Mouse (Mus musculus) kidney, postnatal 10 days (tissue): ENCODE measurements around the gene Inhbb.

Source experiments
- DNase-seq: peaks from one replicate; pipeline ENCODE4 v3.0.0; 2021; ENCODE audit warnings: mixed read lengths

The Inhbb gene

DNA sequence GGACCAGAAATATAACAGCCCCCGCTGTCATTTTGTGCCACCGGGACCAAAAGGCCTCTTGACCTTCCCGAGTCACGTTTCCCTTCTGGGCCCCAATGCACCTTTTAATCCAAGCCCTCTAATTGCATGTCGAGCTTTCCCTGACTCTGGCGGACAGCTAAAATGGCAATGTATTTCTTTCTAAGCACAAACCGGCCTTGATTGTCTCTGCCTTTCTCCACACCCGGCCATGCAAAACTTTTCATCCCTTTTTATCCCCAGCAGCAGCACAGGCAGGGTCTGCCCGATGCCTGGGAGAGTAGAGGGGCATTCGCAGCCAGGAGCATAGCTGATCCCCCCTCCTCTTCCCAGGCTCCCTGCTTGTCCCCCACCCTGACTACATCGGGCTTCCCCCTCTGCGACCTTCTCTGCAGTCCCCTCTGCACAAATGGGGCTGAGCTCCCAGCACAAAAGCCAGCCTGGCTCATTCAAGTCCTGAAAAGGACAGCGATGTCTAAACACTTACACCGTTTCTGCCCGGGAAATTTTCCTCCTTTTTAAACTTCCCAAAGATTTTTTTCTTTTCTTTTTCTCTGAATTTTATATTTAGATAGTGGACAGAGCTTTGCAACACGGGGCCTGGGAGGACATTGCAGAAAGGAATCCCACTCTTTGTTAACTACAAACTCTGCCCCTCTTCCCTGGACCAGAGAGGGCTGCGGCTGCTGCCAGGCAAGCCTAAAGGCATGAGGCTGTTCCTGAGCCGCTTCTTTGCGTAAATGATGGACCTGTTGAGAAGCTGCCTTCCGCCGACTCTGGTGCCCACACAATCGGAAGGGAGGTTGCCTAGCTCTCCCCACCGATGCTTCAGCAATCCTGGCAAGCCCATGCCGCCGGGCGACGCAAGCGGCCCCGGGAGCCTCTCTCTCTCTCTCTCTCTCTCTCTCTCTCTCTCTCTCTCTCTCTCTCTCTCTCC lies 2.6 kb downstream of the Inhbb start:
- DNase-seq = no peak

GRCm38 (mm10) chr1:119417991-119418390 lies 4.1 kb downstream of the Inhbb start:
- DNase-seq = no peak

- DNase-seq = no peak
Measured at GRCm38 (mm10) chr1:119417542-119417941, 4.5 kb downstream of the Inhbb start.

DNA sequence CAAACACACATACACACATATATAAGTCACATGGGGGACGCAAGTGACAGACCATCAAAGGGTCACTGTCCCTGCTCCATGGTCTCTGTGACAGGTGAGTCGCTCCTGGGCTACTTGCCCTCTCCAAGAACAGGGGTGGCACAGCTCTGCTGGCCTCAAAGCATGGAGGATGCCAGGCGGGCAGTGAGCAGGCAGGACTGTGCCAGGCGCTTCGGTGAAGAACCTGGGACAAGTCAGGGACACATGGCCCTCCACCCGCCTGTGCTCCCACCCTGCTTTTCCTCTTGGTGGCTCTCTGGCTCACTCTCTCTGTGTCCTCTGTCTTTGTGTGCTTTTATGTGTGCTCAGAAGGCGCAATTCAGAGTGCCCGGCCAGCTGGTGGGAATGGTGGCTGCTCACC lies 5.4 kb downstream of the Inhbb start:
- no peak for DNase-seq

DNA sequence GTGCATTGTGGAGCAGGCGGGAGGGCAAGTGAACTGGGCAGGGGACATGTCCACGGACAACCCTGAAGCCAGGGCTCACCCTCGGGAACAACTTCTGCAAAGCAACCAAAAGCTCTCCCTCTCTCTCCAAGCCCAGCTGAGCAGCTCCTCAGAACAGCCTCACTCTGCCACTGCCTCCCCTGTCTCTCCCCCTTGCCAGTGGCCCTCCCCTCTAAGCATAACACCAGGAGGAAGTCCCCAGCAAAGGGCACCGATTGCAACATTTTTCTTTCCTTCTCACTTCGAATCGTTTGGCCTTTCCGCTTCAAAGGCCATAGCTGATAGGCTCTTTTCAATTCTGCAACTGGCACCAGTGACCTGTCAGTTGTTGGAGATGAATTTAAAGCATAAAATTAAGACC lies 5.9 kb downstream of the Inhbb start:
- no peak for DNase-seq

GRCm38 (mm10) chr1:119415151-119415550 lies 6.9 kb downstream of the Inhbb start:
- DNase-seq = no peak

DNA sequence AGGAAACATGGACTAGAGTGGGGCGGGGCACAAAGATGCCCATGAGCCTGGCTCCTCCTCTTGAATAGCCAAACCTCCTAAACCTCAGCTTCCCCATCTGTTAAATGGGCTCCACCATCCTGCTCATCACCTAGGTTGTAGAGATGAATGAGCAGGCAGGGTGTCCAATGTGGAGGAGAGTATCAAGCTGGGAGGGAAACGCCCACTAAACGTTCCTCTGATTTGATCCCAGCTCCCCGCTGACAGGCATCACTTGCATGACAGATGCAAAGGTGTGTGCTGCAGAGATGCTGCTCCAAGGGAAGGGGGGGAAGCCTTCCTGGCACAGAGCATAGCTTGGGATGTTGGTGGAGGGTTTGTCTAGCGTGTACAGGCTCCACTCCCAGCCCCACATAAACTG lies 11.4 kb downstream of the Inhbb start:
- DNase-seq = no peak

- no peak for DNase-seq
Measured at GRCm38 (mm10) chr1:119409599-119410168, 12.4 kb downstream of the Inhbb start.

- no peak for DNase-seq
Measured at GRCm38 (mm10) chr1:119409106-119409505, 12.9 kb downstream of the Inhbb start.

DNA sequence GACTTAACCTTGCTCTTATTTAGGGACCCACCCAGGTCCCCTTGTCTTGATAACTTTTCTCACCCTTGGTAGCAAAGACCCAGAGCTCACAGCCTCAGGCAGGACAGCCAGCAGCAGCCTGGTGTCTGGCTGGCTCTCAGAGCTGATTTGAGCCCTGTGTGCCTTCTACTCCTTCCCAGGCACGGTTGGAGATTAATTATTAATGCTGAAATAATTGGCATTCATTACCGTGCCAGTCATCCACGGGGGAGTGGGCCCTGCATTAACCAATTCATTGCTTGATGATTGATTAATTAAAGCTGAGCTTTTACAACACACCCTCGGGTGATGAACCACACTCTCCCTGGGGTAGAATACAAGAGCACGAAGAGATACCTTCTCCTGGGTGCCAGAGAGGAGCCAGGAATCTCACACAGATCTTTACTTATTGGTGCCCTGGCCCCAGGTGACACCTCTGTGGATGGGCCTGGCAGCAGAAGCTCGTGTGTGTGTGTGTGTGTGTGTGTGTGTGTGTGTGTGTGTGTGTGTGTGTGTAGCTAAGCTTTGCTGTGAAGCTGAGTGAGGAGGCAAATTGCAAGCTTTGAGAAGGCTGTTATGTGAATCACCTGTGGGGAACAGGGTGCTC lies 14.2 kb downstream of the Inhbb start:
- DNase-seq = peak; percentile 18

- no peak for DNase-seq
Measured at GRCm38 (mm10) chr1:119404798-119405197, 17.2 kb downstream of the Inhbb start.

GRCm38 (mm10) chr1:119404341-119404740 lies 17.7 kb downstream of the Inhbb start:
- no peak for DNase-seq

- no peak for DNase-seq
Measured at GRCm38 (mm10) chr1:119401249-119401648, 20.8 kb downstream of the Inhbb start.

GRCm38 (mm10) chr1:119398640-119399039 lies 23.4 kb downstream of the Inhbb start:
- no peak for DNase-seq

GRCm38 (mm10) chr1:119397839-119398238 lies 24.2 kb downstream of the Inhbb start:
- no peak for DNase-seq

- DNase-seq = peak; percentile 38
Measured at GRCm38 (mm10) chr1:119391311-119391710, 30.7 kb downstream of the Inhbb start.

DNA sequence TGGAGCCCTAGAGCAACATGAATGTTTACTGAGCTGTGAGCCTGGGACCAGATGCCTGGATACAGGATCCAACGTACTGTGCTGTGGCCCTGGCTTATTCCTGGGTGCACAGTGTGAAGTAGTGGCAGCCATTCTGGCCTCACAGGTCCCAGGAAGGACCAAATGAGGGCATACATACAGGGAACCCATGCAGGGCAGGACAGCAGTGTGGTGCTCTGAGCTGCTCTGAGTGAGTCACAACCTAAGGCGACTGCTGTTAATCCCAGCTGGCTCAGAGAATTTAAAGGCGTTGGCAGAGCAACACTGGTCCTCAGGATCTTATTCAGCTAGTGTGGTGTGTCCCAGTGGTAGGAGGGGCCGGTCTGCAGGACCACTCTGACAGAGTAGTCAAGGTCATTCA lies 31.4 kb downstream of the Inhbb start:
- no peak for DNase-seq

GRCm38 (mm10) chr1:119389771-119390500 lies 32.1 kb downstream of the Inhbb start:
- no peak for DNase-seq

DNA sequence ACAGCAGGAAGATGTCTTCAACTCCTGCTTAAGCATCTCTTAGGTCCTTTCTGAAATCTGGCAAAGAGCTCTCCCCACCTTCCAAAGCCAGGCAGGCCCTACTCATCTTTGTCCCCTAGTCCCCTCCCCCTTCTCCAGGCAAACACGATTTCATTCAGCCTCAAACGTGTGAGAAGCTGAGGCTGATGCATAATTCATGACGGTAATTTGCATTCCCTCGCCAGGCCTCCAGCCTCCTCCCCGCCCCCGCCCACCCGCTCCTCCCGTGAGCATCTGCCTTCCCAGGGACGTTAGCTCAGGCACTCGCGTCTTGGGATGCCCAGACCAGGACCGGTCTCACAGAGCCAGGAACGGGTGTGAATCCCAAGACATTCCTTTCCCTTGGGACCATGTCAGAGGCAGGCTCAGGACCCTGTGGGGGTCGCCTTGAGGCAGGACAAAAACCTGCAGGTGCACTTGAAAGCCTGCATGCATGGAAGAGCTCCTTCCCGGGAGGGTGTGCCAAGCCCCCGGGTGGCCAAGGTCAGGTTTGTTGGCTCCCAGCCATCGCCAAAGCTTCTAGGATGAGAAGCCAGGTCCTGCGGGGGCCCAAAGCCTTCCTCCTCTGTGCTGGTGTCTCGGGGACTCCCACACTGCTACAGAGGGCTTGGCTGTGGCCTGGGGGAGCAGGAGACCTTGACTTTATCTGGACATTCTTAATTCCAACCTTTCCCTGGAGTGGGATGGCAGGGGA lies 33.2 kb downstream of the Inhbb start:
- peak; percentile 32 for DNase-seq

GRCm38 (mm10) chr1:119386306-119386705 lies 35.7 kb downstream of the Inhbb start:
- no peak for DNase-seq

GRCm38 (mm10) chr1:119383916-119384315 lies 38.1 kb downstream of the Inhbb start:
- no peak for DNase-seq

DNA sequence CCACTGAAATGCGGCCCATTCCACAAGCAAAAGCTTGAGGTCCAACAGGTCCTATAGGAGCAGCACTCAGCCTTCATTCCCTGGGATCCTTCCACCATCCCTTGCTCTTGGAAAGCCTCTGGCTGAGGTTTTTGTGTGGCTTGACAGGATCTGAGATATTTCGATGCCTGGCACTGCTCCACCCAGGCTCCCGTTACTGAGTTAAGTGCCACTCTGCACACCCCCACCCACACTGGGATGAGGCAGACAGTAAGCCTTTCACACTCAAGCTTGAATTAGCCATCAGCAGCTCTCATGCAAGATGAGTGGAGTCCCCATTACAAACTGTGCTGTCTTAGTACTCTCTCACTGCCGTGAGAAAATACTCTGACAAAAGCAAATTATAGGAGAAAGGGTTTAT lies 41.4 kb downstream of the Inhbb start:
- no peak for DNase-seq
